Mouse (Mus musculus) layer of hippocampus, adult 8-10 months (tissue): ENCODE results near the gene Rab5b. TPM values are rescaled to one million over a fixed set of nuclear protein-coding genes. Genes with fewer than 3 reads are reported as not detected.

ENCODE experiments used
- DNase-seq, 2 experiments: peaks; one replicate each; pipeline ENCODE4 v3.0.0; 2022; ENCODE audit warnings: low spot score in 2 of 2
- total RNA-seq, 4 experiments: library from RNA; stranded (reverse); gene quantifications; 2 replicates each; pipeline ENCODE4 v1.2.4; 2022

Gene Rab5b
- total RNA-seq, 4 experiments from 2014 or later, result 132 to 151 (median 135) TPM

- DNase-seq, result no peak
These were observed 3.5 kb upstream of the Rab5b start for GRCm38 (mm10) chr10:128699611-128700010.

DNA sequence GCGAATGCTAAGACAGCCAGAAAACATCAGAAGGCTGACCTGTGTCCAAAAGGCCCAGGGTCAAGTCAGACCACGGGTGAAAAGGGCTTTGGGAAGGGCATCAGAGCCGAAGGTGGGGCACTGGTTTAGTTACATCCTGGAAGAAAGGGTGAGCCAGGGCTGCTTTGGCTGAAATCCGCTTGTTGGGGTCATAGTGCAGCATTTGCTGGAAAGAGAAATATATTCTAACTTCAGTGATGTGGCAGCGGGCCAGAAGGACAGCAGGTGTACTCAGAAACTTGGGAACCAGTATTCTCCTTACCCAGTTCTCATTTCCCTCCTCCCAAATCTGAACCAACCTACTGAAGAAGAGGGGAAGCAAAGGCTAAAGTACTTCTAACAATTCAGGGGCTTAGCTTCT, 2.9 kb upstream of the Rab5b start:
- DNase-seq, result no peak

GRCm38 (mm10) chr10:128697072-128697725, 1.1 kb upstream of the Rab5b start:
- DNase-seq, result no peak

DNA sequence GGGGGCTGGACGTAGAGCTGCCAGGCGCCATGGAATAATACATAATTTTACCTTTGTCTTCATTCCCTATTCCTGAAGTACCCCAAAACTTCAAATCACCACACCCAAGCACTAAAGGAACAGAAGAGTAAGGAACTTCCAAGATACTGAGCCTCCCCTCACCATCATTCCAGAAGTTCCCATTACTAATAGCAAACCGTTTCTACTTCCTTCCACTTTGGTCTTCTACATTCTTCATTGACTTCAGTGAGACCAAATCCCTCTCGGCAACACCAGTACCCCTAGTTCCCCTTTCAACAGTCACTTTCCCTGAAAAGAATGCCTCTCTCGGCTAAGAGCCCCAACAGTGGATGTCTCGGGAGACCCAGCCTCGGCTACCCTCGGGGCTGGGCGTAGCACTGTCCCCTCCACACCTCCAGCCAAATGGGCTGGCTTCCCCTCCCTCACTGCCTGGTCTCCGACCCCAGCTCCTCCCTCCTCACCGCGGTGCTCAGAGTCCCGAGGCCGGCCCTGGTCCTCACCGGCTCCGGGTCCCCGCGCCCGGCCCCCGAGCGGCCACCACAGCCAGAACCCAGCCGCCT, 563 bp downstream of the Rab5b start:
- DNase-seq, result no peak

- no peak for DNase-seq
These were observed 21.5 kb downstream of the Rab5b start for GRCm38 (mm10) chr10:128674469-128675008.

- peak; percentile 76 to 78 for DNase-seq
These were observed 22.1 kb downstream of the Rab5b start, which contains the start of gene Suox for GRCm38 (mm10) chr10:128673763-128674468. Suox (minus strand) TSS chr10:128674073.

GRCm38 (mm10) chr10:128671148-128671547, 24.9 kb downstream of the Rab5b start:
- no peak for DNase-seq

DNA sequence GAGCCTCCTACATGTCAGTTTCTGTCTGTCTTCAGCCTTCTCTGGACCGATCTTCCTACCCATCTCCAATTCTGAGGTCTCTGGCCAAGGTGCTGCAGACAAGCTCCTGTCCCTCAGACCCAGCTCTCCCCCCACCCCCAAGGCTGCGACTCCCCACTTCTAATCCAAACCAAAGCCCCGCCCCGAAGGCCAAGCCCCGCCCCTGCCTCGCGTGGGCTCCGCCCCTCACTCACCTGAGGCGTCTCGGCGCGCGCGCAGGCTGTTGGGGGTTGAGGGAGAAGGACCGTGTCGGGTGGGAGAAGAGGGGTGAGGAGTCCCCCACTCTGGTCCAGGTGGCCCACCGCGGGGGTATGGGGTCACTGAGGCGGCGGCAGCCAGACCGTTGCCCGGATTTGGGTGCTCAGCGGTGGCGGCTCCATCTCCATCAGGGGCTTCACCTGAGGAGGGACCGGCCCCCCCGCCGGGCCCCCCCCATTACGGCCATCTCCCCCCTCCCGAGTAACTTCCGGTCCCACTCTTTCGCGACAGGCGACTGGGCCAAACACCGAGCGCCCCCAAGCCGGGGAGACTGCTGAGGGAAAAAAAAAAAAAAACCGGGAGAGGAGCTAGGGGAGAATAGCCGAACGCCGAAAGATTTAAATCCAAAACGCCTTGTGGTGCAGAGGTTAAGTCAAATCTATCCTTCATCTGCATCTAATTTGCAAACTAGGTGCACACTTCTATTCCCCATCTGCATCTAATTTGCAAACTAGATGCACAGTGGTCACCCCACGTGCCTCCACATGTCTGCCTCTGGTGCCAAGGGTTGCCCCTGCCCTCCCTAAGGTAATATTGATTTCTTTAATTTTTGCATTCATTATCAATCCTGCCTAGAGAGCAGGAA, 27.0 kb downstream of the Rab5b start:
- peak; percentile 40 to 48 for DNase-seq

DNA sequence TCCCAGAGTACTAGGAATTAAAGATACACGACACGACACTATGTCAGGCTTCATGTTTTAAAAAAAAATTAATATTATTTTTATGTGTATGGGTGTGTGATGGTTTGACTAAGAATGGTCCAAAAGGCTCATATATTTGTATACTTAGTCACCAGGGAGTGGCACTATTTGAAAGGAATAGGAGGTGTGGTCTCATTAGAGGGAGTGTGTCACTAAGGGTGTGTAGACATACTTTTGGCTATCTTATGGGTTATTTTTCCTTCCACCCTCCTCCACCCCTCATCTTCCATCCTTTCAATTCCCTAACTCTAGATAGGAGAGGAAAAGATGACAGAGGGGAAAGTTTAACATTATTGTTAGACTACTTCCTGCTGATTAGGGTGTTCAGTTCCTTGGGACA, 30.3 kb downstream of the Rab5b start:
- DNase-seq, result no peak

DNA sequence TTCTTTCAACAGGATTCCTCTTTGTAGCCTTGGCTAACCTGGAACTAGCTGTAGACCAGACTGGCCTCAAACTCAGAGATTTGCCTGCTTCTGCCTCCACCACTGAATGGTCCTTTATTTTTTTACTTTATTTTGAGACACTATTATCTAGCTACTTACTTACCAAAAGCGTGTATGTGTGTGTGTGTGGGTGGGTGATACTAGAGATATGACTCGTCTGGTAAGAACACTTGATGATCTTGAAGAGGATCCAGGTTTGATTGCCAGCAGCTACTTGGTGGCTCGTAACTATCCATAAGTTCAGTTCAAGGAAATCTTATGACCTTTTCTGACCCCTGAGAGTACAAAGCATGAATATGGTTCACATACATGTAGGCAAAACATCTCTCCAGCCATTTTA, 30.8 kb downstream of the Rab5b start:
- no peak for DNase-seq

GRCm38 (mm10) chr10:128664808-128665207, 31.3 kb downstream of the Rab5b start:
- DNase-seq, result no peak

GRCm38 (mm10) chr10:128663441-128664220, 32.4 kb downstream of the Rab5b start:
- DNase-seq, result no peak

DNA sequence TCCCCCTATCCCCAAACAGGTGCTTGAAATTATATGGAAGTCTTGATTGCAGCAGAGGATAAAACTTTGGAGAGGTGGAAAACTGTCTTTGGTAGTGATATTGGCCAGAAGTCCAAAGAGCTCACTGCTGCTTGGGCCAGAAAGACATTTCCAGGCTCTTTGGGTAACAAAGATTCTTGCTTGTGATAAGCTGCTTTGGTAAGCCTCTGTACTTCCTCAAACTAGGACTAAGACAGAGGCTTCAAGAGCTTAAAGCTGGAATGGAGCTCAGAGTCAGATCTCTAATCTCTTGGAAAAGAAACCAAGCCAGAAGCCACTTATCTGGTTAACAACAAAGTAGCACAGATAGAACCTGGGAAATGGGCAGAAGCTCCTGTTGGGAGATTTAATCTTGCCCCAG, 33.6 kb downstream of the Rab5b start:
- no peak for DNase-seq

GRCm38 (mm10) chr10:128659490-128659889, 36.6 kb downstream of the Rab5b start:
- DNase-seq, result no peak

GRCm38 (mm10) chr10:128657844-128658243, 38.2 kb downstream of the Rab5b start:
- no peak for DNase-seq

- no peak for DNase-seq
These were observed 39.3 kb downstream of the Rab5b start for GRCm38 (mm10) chr10:128656731-128657130.

GRCm38 (mm10) chr10:128655254-128655653, 40.8 kb downstream of the Rab5b start:
- no peak for DNase-seq

DNA sequence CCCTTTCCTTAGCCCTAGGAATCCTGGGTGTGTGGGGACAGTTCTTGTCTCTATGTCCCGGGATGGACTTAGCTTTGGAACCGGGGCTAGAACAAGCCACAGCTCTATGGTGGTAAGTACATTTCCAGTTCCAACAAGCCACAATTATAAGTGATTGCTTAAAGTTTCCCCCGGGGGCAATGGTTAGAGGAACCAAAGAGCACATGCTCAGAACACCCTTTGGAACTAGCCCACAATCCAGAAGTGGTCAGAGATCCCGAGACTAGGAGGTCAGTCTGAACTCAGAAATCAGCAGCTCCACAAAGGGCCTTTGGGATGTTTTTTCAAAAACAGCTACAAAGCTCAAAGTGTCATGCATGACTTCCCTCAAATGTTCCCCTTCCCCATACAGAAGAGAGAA, 42.2 kb downstream of the Rab5b start:
- no peak for DNase-seq

DNA sequence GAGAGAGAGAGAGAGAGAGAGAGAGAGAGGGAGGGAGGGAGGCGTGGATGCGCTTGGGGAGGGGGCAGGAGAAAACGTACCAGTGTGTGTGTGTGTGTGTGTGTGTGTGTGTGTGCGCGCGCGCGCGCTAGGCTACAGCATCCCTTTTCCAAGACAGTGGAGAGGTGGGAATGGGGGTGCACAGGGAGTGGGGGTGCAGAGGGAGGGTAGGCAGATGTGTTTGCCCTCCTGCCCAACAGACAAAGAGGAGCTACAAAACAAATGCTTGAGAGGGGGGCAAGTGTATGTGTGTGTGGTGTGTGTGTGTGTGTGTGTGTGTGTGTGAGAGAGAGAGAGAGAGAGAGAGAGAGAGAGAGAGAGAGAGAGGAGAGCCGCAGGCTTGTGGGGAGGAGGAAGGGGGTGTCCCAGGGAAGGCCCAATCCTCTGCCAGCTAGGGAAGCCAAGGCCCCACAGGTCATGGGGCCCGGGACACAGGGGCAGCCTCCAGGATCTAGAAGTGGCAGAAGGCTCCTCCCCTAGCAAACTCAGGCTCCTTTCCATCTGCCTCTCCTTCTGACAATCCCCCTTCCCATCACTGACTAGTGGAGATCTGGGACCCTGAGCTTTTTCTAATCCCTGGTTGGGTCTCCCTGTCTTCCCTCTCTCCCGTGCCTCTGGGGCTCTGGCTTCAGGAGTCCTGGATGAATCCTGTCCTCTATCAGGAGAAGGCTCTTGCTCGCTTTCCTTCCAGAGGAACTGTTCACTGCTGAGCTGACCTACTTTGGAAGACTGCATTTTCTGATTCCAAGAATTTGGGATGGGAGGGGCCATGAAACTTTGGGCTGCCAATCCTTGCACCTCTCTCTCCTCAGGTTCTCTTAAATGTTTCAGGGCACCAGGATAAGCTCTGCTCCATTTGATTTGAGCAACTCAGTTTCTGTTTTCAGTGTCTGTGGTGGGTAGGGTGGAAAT, 49.6 kb downstream of the Rab5b start:
- peak in 1 of 2 experiments; percentile 38 for DNase-seq
